Mouse (Mus musculus): ENCODE data around the gene Ccdc174.
A peak's percentile ranks its signal among the peaks of the same experiment; 100 is the strongest.
"Not testable (repeated sequence)": the region's sequence is repeated elsewhere in the genome, so short reads cannot be mapped to it uniquely, and the experiment has no call there.

The Ccdc174 gene

DNA sequence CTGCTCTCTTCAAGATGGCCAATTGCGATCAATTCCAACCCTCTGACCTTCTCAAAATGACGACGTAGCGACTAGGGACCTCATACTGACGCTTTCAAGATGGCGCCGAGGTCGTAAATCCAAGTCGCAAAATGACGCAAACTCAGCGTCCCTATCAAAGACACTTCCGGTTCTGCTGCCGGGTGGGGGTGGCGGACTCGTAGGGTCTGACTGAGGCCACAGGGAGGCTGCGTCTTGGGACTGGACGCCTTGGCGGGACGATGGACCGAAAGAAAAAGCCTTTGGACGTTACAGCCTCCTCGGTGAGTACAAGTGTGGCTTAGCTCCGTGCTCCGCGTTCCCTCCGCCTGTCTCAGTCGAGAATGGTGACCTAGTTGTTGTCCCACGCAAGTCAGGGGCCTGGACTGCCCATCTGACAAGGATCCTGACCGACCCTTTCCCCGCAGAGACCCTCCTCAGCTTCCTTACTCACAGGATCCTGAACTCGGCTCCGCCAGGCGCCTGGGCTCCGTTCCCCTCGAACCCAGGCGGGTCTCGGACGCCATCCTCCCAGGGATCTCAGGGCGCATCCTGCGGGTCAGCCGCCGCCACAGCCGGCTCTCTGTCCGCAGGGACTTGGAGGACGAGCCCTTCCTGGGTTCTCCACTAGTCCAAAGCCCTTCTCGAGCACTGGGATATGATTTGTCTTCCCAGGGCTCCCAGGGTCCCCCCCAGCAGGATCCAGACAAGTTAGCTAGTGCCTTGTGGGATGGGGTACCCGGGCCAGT is at the start of gene Ccdc174:
Gene Ccdc174, plus strand, starts transcription at position 169 of the 767 bp plus-strand sequence.
- DNase-seq (ENCODE audit: inconsistent ontology term), result peak; percentile 95

DNA sequence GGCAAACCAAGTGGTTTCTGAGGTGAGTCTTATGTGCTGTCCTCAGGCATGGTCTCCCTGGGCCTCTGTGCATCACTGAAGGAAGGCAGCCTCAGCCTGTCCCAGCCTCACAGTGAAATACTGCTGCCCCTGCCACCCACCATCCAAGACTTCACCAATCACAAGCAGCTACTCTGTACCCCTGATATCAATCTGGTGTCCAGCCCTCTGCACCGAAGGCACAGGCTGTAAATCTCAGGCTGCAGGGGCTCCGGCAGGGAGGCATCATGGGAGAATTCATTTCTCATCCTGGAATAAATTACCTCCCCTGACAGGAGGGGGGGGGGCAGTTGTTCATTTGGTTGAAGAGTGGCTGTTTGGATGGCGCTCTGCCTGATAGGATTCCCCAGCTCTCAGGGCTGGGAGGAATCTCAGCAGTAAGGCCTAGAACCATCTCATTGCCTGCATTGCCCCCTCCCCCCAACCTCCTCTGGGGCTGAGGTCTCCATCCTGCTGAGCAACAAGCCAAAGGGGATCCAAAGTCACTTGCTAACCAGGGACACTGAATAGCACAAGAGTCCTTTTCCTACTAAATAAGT is 44.9 kb upstream of the Ccdc174 start:
- no peak for DNase-seq (ENCODE audit: inconsistent ontology term)

DNA sequence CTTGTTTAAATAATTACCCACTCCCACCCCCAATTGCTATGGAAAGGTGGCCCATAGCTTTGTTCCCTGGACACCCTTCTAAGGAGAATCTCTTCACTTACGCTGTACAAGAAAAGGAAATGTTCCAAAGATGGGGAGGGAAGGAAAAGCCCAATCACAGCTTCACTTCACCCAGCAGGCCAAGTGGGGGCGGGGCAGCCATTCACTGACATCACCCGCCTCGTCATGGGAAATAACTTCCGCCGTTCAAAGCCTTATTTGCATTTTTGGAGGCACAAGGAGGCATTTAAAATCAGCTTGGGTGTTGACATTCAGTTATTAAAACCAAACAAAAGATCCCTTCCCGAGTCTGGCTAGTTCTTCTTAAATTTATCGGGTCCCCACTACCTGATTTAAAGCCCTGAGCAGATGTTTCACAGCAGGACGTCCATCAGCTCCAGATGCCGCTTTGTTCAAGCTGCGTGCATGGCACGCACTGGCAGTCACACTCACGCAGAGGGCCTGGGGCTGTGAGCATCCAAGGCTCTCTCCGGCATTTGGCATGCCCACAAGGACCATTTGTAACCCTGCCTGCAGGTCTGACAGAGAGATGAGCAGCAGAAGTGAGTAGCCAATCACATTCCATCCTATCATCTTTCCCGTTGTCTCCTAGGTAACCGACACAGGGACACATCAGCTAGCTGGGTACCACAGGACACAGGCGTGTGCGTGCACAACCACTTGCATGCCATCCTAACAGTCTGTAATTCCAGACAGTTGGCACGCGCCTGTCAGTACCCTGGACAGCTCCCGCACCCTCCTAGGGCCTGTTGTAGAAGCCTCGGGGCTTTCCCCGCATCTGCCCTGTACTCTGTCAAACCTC is 38.6 kb upstream of the Ccdc174 start:
- peak; percentile 70 for DNase-seq (ENCODE audit: inconsistent ontology term)

DNA sequence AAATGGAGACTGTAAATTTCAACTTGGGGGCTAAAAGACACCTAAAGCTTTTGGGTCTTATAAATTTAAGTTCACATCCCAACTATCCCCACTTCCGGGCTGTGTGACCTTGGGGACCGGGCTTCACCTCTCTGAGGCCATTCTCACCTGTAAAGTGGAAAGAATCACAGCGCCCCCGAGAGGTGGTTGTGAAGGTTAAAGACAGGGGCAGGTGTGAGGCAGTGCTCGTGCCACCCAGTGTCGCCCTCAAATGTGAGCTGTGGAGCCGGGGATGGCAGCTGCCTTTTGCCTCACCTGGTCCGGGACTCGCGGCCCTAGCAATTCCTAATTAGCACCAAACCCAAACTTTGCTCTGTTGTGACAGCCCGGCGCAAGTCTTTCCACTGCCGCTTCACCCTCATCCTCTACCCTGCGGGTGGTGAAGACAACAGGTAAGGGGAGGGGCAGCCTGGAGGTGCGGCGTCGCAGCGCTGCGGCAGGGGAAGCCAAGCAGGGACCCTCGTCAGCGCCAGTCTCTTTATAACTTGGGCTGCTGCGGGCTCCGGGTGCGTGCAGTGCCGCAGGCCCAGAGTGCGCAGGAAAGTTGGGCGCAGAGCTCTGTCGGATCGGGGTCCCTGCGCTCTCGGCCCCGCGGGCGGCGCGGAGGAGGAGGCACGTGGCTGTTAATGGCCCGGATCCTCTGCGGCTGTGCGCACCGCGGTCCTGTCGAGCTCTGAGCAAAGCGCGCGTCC is 34.8 kb upstream of the Ccdc174 start:
- no peak for DNase-seq (ENCODE audit: inconsistent ontology term)

DNA sequence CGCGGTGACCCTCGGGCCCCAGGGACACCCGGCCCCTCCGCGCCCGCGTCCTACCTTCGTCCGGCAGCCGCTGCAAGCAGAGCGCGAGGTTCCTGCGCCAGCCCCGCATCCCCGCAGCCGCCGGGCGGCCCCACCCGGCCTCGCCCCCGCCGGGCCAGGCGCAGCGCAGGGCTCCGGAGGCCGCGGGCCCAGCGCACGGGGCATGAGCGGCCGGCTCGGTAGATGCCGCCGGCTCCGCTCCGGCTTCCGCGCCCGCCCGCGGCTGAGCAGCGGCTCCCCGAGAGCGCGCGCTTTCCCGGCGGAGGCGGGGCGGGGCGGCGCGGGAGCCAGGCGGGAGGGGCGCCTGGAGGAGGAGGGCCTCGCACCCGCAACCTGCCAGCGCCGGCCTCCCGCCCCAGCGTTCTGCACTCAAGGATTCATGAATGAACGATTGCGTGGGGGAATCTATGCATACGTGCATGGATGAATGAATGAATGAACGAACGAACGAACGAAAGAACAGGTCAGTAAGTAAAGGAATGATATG is 34.2 kb upstream of the Ccdc174 start:
- no peak for DNase-seq (ENCODE audit: inconsistent ontology term)

DNA sequence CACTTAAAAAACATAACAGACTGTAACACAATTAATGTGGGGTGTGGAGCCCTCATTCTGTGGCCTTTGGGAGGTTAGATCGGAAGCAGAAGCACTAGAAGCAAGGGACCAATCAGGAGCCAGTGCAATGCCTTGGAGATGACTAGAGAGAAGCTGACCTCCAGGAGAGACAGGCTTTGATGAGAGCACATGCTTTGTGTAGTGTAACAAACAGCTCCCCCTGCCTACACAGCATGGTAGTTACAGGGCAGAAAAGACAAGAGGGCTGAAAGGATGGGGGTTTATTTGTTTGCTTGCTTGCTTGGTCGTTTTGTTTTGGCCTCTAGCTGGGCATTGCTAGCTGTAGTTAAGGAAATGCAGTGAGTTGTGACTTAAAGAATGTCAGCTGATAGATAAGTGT is 25.3 kb upstream of the Ccdc174 start:
- DNase-seq (ENCODE audit: inconsistent ontology term), result peak; percentile 34

DNA sequence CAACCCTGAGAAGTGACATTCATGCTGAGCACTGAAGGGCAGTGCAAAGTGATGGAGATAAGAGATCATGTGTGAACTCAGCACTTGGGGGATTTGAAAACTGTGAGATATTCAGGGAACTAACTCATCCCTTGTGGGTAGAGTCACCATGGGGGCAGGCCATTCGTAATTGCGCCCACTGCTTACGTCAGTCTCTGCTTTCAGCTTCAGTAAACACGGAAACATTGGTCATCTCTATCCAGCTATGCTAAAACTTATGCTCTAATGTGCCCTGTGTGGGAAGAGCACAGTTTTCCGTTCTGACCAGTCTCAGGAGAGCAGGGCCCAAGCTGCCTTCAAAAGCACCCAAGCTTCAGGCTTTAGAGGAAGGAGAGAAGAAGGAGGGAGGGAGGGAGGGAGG is 19.5 kb upstream of the Ccdc174 start:
- no peak for DNase-seq (ENCODE audit: inconsistent ontology term)

DNA sequence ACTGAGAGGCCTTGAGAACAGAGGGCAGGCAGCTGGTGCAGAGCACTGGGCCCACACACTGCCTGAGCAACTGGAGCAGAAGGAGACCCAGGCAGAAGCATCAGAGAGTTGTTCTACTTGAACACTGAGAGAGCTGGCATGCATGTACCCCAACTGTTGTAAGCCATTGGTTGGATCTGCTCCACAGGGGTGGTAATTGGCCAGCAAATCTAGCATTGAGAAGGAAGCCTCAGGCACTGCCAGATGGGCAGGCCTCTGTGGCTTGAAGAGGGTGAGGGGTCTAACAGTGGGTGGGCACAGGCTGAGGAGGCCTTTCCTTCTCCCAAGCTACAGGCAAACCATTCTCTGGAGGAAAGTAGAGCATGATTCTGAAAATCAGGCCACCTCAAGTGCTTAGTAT is 15.0 kb upstream of the Ccdc174 start:
- no peak for DNase-seq (ENCODE audit: inconsistent ontology term)

DNA sequence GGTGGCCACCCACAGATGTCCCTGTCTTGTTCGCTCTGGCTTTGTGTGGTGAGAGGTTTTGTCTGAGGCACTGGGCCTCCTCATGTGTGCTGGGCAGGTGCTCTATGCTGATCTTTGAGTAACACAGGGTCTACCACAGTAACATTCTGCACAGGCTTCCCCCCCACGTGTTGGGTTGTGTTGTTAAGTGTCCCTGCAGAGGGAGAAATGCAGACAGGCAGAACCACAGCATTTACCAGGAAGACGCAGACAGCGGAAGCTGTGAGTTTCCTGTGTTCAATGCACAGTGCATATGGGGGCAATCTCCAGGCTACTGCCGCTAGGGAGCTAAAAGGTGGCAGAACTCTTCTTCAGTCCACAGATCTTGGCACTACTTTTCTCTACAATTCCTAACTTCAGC is 13.3 kb upstream of the Ccdc174 start:
- no peak for DNase-seq (ENCODE audit: inconsistent ontology term)

DNA sequence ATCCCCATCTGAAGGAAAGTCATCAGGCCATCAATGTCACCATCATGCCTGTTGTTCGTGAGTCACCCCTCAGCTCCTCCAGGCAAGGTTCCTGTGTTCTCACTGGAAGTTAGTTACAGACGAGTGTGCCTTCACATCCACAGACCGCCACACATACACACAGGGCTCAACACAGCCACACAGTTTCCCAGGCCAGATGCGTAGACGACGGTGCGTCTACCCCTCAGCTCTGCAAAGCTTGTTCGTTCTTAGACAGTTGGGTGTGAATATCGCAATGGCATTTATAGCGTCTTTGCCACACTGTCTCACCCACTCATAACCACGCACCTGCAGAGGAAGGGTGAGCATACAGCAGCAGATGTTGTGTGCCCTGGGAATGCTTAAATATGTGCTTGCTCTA is 12.3 kb upstream of the Ccdc174 start:
- DNase-seq (ENCODE audit: inconsistent ontology term), result no peak

DNA sequence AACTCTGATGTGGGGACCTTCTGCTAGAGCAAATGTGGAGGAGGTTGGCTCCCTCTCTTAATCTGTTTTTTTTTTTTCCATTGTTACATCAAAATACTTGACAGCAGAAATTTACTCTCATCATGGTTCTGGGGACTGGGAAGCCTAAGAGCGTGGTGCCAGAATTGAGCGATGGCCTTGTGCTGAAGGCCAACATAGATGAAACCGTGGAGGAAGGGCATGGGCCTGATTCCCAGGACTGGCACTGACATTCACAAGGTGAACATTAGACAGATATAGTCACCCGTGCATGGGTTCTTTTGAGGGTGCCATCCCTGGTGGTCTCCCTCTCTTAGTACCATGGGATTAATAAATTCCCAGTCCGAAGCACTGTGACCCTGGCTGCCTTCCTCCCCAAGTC is 9.8 kb upstream of the Ccdc174 start:
- DNase-seq (ENCODE audit: inconsistent ontology term), result no peak

DNA sequence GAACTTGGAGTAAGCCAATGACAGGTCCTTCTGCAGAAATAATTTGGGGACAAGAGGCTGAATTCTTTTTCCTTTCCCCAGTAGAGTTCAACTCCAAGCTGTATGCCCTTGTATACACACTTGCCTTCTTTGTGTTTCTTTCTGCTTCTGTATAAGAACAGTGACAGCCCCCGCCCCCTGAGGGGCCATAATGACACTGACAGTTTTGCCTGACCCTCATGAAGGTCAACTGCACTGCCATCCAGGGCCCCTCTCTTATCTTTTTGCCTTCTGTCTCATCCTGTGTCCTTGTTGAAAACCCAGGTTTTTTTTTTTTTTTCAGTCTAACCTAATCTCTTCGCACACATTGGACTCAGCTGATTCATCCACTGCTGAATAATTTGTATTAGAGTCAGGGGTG is 5.1 kb upstream of the Ccdc174 start:
- no peak for DNase-seq (ENCODE audit: inconsistent ontology term)

DNA sequence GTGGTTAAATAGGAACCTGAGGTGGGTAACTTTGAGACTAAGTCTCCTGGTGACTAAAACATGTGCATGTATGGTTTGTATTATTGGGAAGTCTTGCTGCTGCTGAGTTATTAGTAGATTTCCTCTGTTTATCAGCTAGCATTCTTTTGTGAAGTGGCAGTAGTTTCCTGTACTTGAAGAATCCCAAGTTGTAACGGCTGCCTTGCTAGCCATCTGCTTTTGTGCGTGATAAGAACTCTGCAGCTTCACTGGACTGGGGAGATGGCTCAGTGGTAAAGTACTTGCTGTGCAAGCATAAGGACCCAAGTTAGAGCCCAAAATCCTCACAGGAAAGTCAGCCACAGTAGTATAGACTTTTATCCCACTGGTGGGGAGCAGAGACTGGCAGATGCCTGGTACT is 6.0 kb downstream of the Ccdc174 start:
- DNase-seq (ENCODE audit: inconsistent ontology term), result no peak

DNA sequence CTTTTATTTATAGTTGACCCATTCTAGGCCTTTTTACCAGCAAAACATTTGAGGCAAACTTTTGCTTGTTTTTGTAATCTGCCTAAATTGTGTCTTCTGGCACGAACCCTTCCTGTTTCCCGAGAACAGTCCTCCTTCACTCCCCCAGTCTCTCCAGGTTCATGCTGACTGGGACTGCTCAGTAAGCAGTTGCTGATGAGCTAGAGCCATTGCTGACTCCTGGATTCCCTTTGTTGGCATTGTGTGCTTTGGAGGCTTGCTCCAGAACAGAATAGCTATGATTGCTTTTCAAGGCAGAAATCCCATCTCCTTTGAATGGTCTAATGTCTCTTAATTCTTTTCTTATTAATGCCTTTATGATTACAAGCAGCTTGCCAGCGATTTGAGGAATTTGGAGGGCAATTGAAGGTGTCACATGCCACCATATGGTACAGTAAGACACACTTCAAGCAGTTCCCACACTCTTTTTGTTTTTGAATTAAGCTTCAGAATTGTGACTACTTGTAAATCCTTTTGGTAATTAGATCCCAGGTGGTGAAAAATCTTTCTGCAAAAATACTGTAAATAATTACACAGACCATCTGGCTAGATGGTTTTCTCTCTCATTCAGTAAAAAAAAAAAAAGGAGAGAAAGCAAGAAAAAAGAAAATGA is 11.5 kb downstream of the Ccdc174 start:
- DNase-seq (ENCODE audit: inconsistent ontology term), result no peak

DNA sequence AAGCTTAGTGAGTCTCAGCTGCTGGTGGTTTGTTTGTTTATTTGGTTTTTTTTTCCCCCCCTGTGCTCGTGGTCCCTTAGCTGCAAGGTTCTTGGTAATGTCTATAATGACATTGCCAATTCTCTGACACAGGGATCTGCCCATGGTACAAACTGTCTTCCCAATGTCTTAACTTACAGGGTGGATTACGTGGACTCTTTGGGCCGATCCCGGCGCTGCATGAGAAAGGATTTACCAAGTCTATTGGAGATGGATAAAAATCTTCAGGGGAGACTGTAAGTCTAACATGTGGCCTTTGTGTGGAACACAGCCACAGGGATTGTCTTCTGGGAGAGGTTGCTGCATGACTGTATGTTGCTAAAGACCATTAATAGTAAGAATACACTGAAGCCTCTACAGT is 12.8 kb downstream of the Ccdc174 start:
- DNase-seq (ENCODE audit: inconsistent ontology term), result no peak

DNA sequence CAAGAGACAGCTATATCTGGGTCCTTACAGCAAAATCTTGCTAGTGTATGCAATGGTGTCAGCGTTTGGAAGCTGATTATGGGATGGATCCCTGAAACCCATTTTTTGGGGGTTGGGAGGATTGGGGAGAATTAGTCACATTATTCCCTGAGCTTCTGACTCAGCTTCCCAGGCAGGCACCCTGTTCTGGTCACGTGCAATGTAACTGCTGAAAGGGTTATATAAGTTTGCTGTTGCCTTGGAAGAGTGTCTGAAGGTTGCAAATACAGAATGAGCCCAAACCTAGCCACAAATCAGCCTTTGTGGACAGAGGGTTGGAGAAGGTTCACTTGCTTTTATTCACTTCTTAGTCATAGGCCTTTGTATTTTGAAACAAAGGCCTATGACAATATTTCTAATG is 13.9 kb downstream of the Ccdc174 start:
- peak; percentile 38 for DNase-seq (ENCODE audit: inconsistent ontology term)

DNA sequence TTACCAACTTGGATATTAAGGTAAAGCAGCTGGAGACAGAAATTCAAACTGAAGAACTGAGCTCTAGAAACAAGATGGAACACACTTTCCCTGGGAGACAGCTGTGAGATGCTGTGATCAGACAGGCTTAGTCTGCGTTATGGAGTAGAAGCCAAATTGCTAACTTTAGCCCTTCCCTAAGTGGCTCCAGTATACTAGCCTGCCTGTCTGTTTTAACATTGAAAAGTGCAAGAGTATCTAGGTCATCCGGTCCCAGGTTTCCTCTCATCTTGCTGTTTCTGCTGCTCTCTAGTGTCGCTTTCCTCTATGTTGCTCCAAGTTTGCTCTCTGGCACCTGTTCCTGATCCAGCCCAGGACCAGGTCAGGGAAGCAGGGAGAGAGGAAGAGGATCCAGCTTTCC is 18.9 kb downstream of the Ccdc174 start:
- DNase-seq (ENCODE audit: inconsistent ontology term), result no peak

DNA sequence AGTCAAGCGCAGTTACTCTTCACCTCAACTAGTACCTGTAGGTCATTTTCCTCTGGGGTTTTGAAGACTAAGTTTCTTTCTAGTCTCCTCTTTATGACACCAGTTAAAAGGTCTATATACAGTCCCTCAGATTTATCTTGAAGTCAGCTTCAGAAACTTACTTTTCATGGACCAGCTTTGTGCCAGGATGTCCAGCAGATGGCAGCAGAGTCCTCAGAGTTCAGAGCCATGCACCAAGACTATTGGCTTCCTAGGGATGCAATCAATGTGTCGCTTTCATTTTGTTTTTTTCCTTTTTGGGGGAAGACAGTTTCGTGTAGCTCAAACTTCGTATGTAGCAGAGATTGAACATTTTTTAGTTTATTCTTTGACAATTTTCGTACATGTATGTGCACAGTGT is 23.7 kb downstream of the Ccdc174 start:
- DNase-seq (ENCODE audit: inconsistent ontology term), result peak; percentile 58

DNA sequence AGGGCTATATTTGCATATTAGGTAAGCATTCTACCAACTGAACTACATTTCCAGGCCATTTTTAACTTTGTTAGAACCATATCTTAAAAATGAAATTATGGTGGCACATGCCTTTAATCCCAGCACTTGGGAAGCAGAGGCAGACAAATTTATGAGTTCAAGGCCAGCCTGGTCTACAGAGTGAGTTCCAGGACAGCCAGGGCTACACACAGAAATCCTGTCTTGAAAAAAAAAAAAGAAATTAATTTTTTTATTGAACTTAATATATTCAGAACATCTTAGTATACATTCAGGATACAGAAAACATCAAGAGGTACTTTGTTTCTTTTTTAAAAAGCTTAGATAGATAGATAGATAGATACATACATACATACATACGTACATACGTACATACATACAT is 24.7 kb downstream of the Ccdc174 start, which contains the start of gene 4930590J08Rik:
Gene 4930590J08Rik, plus strand, starts transcription at position 301 of the 400 bp plus-strand sequence.
- not testable (repeated sequence) for DNase-seq (ENCODE audit: inconsistent ontology term)

DNA sequence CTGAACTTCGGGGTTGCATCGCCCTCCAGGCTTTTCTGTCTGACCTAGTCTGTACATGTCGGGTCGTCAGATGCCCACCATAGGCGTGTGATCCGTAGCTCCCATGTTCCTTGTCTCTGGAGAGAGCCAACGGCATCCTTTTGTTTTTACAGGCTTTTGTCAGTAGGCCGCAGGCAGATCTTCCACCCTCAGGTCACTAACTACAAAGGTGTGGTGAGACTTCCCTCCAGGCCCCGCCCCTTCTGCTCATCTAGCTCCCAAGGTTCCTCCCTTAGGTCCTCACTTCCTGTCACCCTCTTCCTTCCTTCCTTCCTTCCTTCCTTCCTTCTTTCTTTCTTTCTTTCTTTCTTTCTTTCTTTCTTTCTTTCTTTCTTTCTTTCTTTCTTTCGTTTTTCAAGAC is 36.2 kb downstream of the Ccdc174 start:
- no peak for DNase-seq (ENCODE audit: inconsistent ontology term)

DNA sequence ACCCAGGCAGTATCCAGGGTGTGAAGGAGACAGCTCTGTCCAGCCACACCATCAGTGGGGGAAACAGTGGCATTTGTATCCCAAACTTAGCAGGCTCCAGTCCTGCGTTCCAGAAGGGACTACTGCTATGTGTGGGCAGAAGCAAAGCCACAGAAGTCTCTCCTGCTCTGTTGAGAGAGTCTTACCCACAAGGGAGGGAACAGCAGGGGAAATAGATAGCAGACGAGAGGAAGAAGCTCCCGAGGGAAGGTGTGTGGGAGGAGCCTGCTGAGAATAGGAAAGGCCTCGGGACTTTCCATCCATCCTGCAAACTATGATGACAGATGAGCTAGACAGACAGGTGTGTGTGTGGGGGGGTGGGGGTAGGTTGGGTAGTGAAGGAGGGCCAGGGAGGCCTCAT is 39.4 kb downstream of the Ccdc174 start:
- no peak for DNase-seq (ENCODE audit: inconsistent ontology term)

Measured in Muller cell, postnatal 12 days (primary cell).